Mouse (Mus musculus) layer of hippocampus, adult 9-10 months (tissue): ENCODE data around the gene Amy2a4.
"Not testable (repeated sequence)": the region's sequence is repeated elsewhere in the genome, so short reads cannot be mapped to it uniquely, and the experiment has no call there.

Source experiments
- DNase-seq: peaks from one replicate; pipeline ENCODE4 v3.0.0; 2022; ENCODE audit warnings: low spot score

Gene Amy2a4

GRCm38 (mm10) chr3:113291349-113291748, at the start of gene Amy2a4:
Amy2a4 (minus strand) TSS chr3:113291449.
- DNase-seq = not testable (repeated sequence)

DNA sequence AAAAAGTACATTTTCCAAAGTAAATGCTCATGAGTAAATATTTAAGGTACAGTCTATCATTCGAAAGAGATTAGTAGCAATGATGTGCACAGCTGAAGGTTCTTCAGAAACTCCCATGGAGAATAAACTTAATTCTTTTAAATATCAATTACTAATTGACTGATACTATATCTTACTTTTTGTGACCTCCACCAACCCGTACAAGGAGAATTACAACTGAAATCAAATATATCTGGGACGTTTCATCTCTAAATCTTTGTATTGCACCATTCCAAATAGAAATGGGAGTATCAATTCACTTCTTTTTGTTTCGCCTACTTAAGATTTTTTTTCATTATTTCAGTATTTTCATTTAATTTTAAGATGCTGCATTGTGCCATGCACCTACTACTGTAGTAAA, 32.7 kb upstream of the Amy2a4 start, which contains the start of gene Amy2a3:
Amy2a3 (minus strand) TSS at position 101 of the 400 bp plus-strand sequence.
- DNase-seq = not testable (repeated sequence)

GRCm38 (mm10) chr3:113312937-113313336, 21.7 kb upstream of the Amy2a4 start:
- not testable (repeated sequence) for DNase-seq

DNA sequence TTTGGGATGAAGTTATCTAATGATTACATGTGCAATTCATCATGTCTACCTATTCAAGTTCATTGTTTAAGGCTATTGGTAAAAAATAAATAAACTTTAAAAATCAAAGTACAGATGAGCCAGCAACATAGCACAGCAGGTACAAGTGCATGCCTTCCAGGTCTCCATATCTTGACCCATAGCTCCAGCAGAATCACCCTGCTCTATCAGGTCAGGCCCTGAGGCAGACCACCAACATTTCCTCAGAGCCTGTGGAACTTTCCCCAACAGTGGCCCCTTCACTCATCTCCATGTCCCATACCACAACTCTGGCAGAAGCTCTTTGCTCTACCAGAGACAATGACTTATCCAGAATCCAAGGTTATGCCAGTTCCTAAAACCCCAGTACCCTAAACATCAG, 11.0 kb downstream of the Amy2a4 start:
- DNase-seq = not testable (repeated sequence)

GRCm38 (mm10) chr3:113279586-113279985, 11.7 kb downstream of the Amy2a4 start:
- not testable (repeated sequence) for DNase-seq

DNA sequence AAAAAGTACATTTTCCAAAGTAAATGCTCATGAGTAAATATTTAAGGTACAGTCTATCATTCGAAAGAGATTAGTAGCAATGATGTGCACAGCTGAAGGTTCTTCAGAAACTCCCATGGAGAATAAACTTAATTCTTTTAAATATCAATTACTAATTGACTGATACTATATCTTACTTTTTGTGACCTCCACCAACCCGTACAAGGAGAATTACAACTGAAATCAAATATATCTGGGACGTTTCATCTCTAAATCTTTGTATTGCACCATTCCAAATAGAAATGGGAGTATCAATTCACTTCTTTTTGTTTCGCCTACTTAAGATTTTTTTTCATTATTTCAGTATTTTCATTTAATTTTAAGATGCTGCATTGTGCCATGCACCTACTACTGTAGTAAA, 32.5 kb downstream of the Amy2a4 start, which contains the start of gene Amy2a5:
Amy2a5 (minus strand) TSS at position 101 of the 400 bp plus-strand sequence.
- not testable (repeated sequence) for DNase-seq
